Mouse (Mus musculus) bone marrow, adult 2 months (tissue): ENCODE data around the gene Zkscan16. TPM values are rescaled to one million over a fixed set of nuclear protein-coding genes. Genes with fewer than 3 reads are reported as not detected.

Experiments
- H3K27ac ChIP-seq: fragments of 200-500 bp; 2 replicates; pipeline ENCODE4 v1.5.1; 2012; ENCODE audit warnings: low read depth, mild to moderate bottlenecking, control low read depth, inconsistent platforms, low read length; ENCODE audit not compliant: control insufficient read depth, poor library complexity, insufficient read depth
- H3K4me1 ChIP-seq: fragments of 200-500 bp; 2 replicates; pipeline ENCODE4 v1.6.1; 2011; ENCODE audit warnings: low read length; ENCODE audit not compliant: control insufficient read depth, insufficient read depth
- H3K4me3 ChIP-seq: fragments of 200-500 bp; replicated peaks from 2 replicates; pipeline ENCODE3; 2011; ENCODE audit warnings: mild to moderate bottlenecking, low read depth, low read length, control low read depth; ENCODE audit not compliant: control insufficient read depth
- CTCF ChIP-seq: fragments of 200-500 bp; IDR thresholded peaks from 2 replicates; pipeline ENCODE4 v1.5.1; 2011; ENCODE audit warnings: low read length, control low read depth; ENCODE audit not compliant: control insufficient read depth, insufficient read depth
- POLR2A ChIP-seq: fragments of 200-500 bp; IDR thresholded peaks from 2 replicates; pipeline ENCODE4 v1.6.1; 2011; ENCODE audit warnings: low read depth, mild to moderate bottlenecking, control low read depth, low read length, borderline replicate concordance; ENCODE audit not compliant: control insufficient read depth
- WGBS: fragments of 180-500 bp; shearing (Covaris S2); methylation state at CpG from one replicate; pipeline ENCODE4 v1.1.7; 2018; 5-methylcytosine and 5-hydroxymethylcytosine counted together
- polyA plus RNA-seq: library from polyadenylated mRNA; stranded (reverse); fragments of >200 nt; gene quantifications from 2 replicates; pipeline ENCODE4 v1.2.4, GENCODE M21; 2011; ENCODE audit warnings: low replicate concordance; ENCODE audit not compliant: missing spikeins, insufficient read depth, insufficient read length

The Zkscan16 gene
- polyA plus RNA-seq, 1 experiment, result not detected

GRCm38 (mm10) chr4:58911831-58912628 is 31.4 kb upstream of the Zkscan16 start:
- Histone ChIP-seq H3K4me3 (peak overlapping the region; percentile 87), H3K4me1 (peaks cover 2% of the 10 kb centered on the region; the same call in 1 of the 2 replicates), H3K27ac (peak overlapping the region; percentile 98)
- under 1% methylated on average over 113 of the region's 126 CpGs for WGBS
- no peak for TF ChIP-seq POLR2A

GRCm38 (mm10) chr4:58912629-58913335 is 30.6 kb upstream of the Zkscan16 start, which contains the start of gene Ecpas:
TSS of gene Ecpas (minus strand) at chr4:58912749.
- peak; percentile 66; the same call in 1 of the 2 replicates for TF ChIP-seq POLR2A
- no peak for TF ChIP-seq CTCF

GRCm38 (mm10) chr4:58913336-58914026 is 29.9 kb upstream of the Zkscan16 start:
- Histone ChIP-seq H3K27ac (no peak overlapping the region), H3K4me1 (peaks cover 2% of the 10 kb centered on the region; the same call in 1 of the 2 replicates), H3K4me3 (no peak overlapping the region)
- WGBS, result 18% methylated on average over 3 of the region's 3 CpGs
- TF ChIP-seq CTCF (no peak), POLR2A (no peak)

More at GRCm38 (mm10) chr4:58912629-58913335, 30.6 kb upstream of the Zkscan16 start, which contains the start of gene Ecpas:
- Histone ChIP-seq H3K4me1 (peaks cover 2% of the 10 kb centered on the region; the same call in 1 of the 2 replicates), H3K4me3 (peak within 1 kb of the TSS; percentile 87), H3K27ac (peak within 1 kb of the TSS; percentile 98)
- WGBS, result 3% methylated on average over 42 of the region's 43 CpGs

GRCm38 (mm10) chr4:58915081-58915826 is 28.2 kb upstream of the Zkscan16 start:
- Histone ChIP-seq H3K4me3 (no peak overlapping the region), H3K27ac (no peak overlapping the region), H3K4me1 (peaks cover 2% of the 10 kb centered on the region; the same call in 1 of the 2 replicates)
- 62% methylated on average over 8 of the region's 8 CpGs for WGBS
- TF ChIP-seq POLR2A, result no peak
- no peak for TF ChIP-seq CTCF

- H3K4me1 ChIP-seq, result peaks cover 1% of the 10 kb centered on the region; the same call in 1 of the 2 replicates
- H3K27ac ChIP-seq, result no peak overlapping the region
- no peak for TF ChIP-seq CTCF
- TF ChIP-seq POLR2A, result no peak
- WGBS, result 39% methylated on average over 2 of the region's 2 CpGs
- H3K4me3 ChIP-seq, result no peak overlapping the region
Measured at GRCm38 (mm10) chr4:58923933-58924332, 19.5 kb upstream of the Zkscan16 start.

GRCm38 (mm10) chr4:58925664-58926063 is 17.8 kb upstream of the Zkscan16 start:
- WGBS, result 58% methylated on average over 5 of the region's 5 CpGs
- no peak overlapping the region for H3K4me3 ChIP-seq
- no peak overlapping the region for H3K27ac ChIP-seq
- TF ChIP-seq POLR2A, result no peak
- H3K4me1 ChIP-seq, result peaks cover 1% of the 10 kb centered on the region; the same call in 1 of the 2 replicates

GRCm38 (mm10) chr4:58926120-58926519 is 17.3 kb upstream of the Zkscan16 start:
- no peak overlapping the region for H3K27ac ChIP-seq
- no peak overlapping the region for H3K4me3 ChIP-seq
- H3K4me1 ChIP-seq, result peaks cover 1% of the 10 kb centered on the region; the same call in 1 of the 2 replicates
- TF ChIP-seq CTCF (no peak), POLR2A (no peak)
- whole genome bisulfite sequencing, result 58% methylated on average over 2 of the region's 2 CpGs
